Mouse (Mus musculus) lung, adult 2 months (tissue): ENCODE data around the gene Snx9.

Source experiments
- CTCF ChIP-seq: fragments of 200-500 bp; IDR thresholded peaks from 2 replicates; pipeline ENCODE4 v1.5.1; 2011; ENCODE audit warnings: mild to moderate bottlenecking, low read length, control low read depth; ENCODE audit not compliant: insufficient read depth
- POLR2A ChIP-seq: fragments of 200-500 bp; IDR thresholded peaks from 2 replicates; pipeline ENCODE4 v1.6.1; 2011; ENCODE audit warnings: low read depth, mild to moderate bottlenecking, control low read depth, low read length, borderline replicate concordance; ENCODE audit errors: extremely low read depth

GRCm38 (mm10) chr17:5803229-5804012 lies 37.7 kb upstream of the Snx9 start:
- TF ChIP-seq CTCF (no peak), POLR2A (no peak)
